Mouse (Mus musculus): Measurements from ENCODE around the gene Zfp219. TPM values are rescaled to one million over a fixed set of nuclear protein-coding genes. Genes with fewer than 3 reads are reported as not detected.

Gene Zfp219
- total and polyA plus RNA-seq, 3 experiments: 36.3 to 46.9 TPM; not detected in 1

DNA sequence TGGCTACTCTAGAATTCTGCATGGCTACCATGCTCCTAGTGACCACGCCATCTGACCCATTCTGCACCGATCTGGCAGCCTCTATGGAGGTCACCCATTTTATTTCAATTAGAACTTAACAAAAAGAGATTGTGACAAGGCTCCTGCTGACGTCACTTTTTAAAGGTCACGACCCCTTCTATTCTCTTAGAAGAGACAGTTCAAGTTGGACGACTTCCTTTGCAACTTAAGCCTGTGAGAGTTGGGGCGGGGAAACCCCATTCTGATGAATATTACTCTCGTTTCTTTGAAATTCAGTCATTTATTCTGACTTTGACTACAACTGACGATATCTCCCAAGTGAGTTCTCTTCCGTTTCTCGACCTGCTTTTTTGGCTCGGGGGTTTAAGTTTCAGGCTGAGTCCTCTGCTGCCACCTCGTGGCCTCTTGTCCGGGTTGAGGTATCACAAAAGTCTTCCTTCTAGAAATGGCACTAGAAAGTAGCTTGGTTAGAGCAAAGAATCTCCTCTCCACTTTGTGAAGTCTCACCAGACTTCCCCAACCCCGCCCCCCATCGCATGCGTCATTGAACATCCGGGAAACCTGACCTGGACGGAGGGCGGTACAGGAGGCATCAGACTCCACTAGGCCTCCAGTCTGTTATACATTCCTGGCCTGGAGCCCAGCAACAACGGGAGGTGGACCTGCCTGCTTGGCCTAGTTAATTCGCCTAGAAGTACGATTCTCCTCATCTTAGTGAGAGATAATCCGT, 2.4 kb upstream of the Zfp219 start:
- H3K79me2 ChIP-seq (ENCODE audit: control insufficient read depth, insufficient read depth, low read length, poor library complexity): peaks cover 14% of the 10 kb centered on the region
- H3K36me3 ChIP-seq (ENCODE audit: control insufficient read depth in 1 of 2, insufficient read depth in 2 of 2, low read length in 2 of 2): peaks cover 0 to 25% of the 10 kb centered on the region in 2 experiments; a peak in 2 of 4 replicates
- peaks cover 9 to 28% of the 10 kb centered on the region in 2 experiments for H3K4me1 ChIP-seq (ENCODE audit: control insufficient read depth in 1 of 2, insufficient read depth in 2 of 2, low read length in 2 of 2)
- H3K4me3 ChIP-seq (ENCODE audit: control insufficient read depth in 1 of 2, insufficient read depth in 1 of 2, low read depth in 2 of 2, low read length in 2 of 2): peak overlapping the region; percentile 59 to 60
- peak; percentile 98 for DNase-seq (ENCODE audit: low read depth, low spot score)
- H3K27me3 ChIP-seq (ENCODE audit: control insufficient read depth in 1 of 2, insufficient read depth in 2 of 2, low read length in 2 of 2): no peaks in the 10 kb centered on the region
- peak overlapping the region; percentile 88 for H3K9ac ChIP-seq (ENCODE audit: control insufficient read depth, low read depth, low read length, poor library complexity, severe bottlenecking)
- no peaks in the 10 kb centered on the region for H3K9me3 ChIP-seq (replicated peaks; ENCODE audit: insufficient read depth, low read length)
- H3K27ac ChIP-seq (ENCODE audit: control insufficient read depth, low read depth, low read length): peak overlapping the region; percentile 94
- TF ChIP-seq CHD1 (IDR thresholded peaks at IDR 0.05; ENCODE audit: low read depth, low read length) (peak; percentile 87), RAD21 (IDR thresholded peaks at IDR 0.05; ENCODE audit: low read depth, low read length) (peak; percentile 70), TCF12 (IDR thresholded peaks at IDR 0.05; ENCODE audit: low read depth, low read length) (peak; percentile 73), MXI1 (IDR thresholded peaks at IDR 0.05; ENCODE audit: low read depth, low read length) (peak; percentile 75), ETS1 (IDR thresholded peaks at IDR 0.05; ENCODE audit: low read depth, low read length) (peak; percentile 81), MYB (IDR thresholded peaks at IDR 0.05; ENCODE audit: low read depth, low read length) (no peak), POLR2AphosphoS2 (IDR thresholded peaks at IDR 0.05; ENCODE audit: low read length) (peak; percentile 90; the same call in 1 of the 2 replicates), KAT2A (conservative IDR thresholded peaks at IDR 0.05; ENCODE audit: low read depth, low read length) (peak; percentile 10; the same call in 1 of the 2 replicates), CHD2 (IDR thresholded peaks at IDR 0.05; ENCODE audit: low read length) (no peak), SMC3 (IDR thresholded peaks at IDR 0.05; ENCODE audit: low read depth, low read length) (peak; percentile 74; the same call in 1 of the 2 replicates), USF2 (IDR thresholded peaks at IDR 0.05; ENCODE audit: borderline replicate concordance in 1 of 2, insufficient read depth in 1 of 2, low read depth in 1 of 2, low read length in 2 of 2) (no peak), ZC3H11A (IDR thresholded peaks at IDR 0.05; ENCODE audit: low read depth, low read length) (peak; percentile 36), CTCF (IDR thresholded peaks at IDR 0.05 in 2 of 3, conservative IDR thresholded peaks at IDR 0.05 in 1 of 3; ENCODE audit: control insufficient read depth in 1 of 3, insufficient read depth in 1 of 3, low read depth in 2 of 3, low read length in 3 of 3, poor library complexity in 1 of 3, severe bottlenecking in 1 of 3) (peak; percentile 56 to 86 (median 80)), MAX (IDR thresholded peaks at IDR 0.05; ENCODE audit: low read length) (peak; percentile 74; the same call in 1 of the 2 replicates), GABPA (IDR thresholded peaks at IDR 0.05; ENCODE audit: low read depth, low read length) (no peak; the same call in 1 of the 2 replicates), TBP (IDR thresholded peaks at IDR 0.05; ENCODE audit: low read depth, low read length) (peak; percentile 82), ZKSCAN1 (IDR thresholded peaks at IDR 0.05; ENCODE audit: low read depth, low read length) (no peak), TAL1 (IDR thresholded peaks at IDR 0.05; ENCODE audit: low read length) (no peak), RCOR1 (IDR thresholded peaks at IDR 0.05; ENCODE audit: low read depth, low read length) (no peak; the same call in 1 of the 2 replicates), ELF1 (IDR thresholded peaks at IDR 0.05; ENCODE audit: low read depth, low read length) (peak; percentile 67), EP300 (IDR thresholded peaks at IDR 0.05; ENCODE audit: low read depth in 1 of 2, low read length in 2 of 2) (peak in 1 of 2 experiments; percentile 54; a peak in 2 of 4 replicates), JUND (IDR thresholded peaks at IDR 0.05; ENCODE audit: low read depth, low read length) (no peak), GATA1 (IDR thresholded peaks at IDR 0.05; ENCODE audit: low read depth, low read length) (0 out of 2 replicates have a peak, but pooled peaks have one; percentile 28), SIN3A (IDR thresholded peaks at IDR 0.05; ENCODE audit: low read length) (no peak; the same call in 1 of the 2 replicates), MEF2A (IDR thresholded peaks at IDR 0.05; ENCODE audit: extremely low read depth, insufficient replicate concordance, low read depth, low read length, poor library complexity, severe bottlenecking) (peak; percentile 63; the same call in 1 of the 2 replicates), ZNF384 (IDR thresholded peaks at IDR 0.05; ENCODE audit: low read depth, low read length) (no peak), POLR2A (IDR thresholded peaks at IDR 0.05; ENCODE audit: control insufficient read depth in 1 of 2, insufficient read depth in 1 of 2, low read depth in 1 of 2, low read length in 2 of 2, poor library complexity in 1 of 2) (peak; percentile 32 to 90; a peak in 2 of 4 replicates), E2F4 (IDR thresholded peaks at IDR 0.05; ENCODE audit: borderline replicate concordance, low read depth, low read length) (0 out of 2 replicates have a peak, but pooled peaks have one; percentile 47), MYC (IDR thresholded peaks at IDR 0.05; ENCODE audit: low read depth, low read length) (peak; percentile 71; the same call in 1 of the 2 replicates), NELFE (IDR thresholded peaks at IDR 0.05; ENCODE audit: low read depth, low read length) (peak; percentile 82), NRF1 (IDR thresholded peaks at IDR 0.05; ENCODE audit: insufficient read depth, low read depth, low read length, poor library complexity, severe bottlenecking) (no peak), BHLHE40 (IDR thresholded peaks at IDR 0.05; ENCODE audit: borderline replicate concordance, low read depth, low read length) (0 out of 2 replicates have a peak, but pooled peaks have one; percentile 41), HCFC1 (IDR thresholded peaks at IDR 0.05; ENCODE audit: low read depth, low read length) (peak; percentile 78), UBTF (IDR thresholded peaks at IDR 0.05; ENCODE audit: borderline replicate concordance, insufficient read depth, low read depth, low read length) (no peak), MAFK (IDR thresholded peaks at IDR 0.05; ENCODE audit: borderline replicate concordance, low read depth, low read length) (no peak)

Measured in MEL (cell line).